Mouse (Mus musculus) heart, adult 2 months (tissue): ENCODE measurements around the gene Spata31.

Experiments
- CTCF ChIP-seq: fragments of 200-600 bp; IDR thresholded peaks from 2 replicates; pipeline ENCODE4 v1.8.1; 2022; ENCODE audit warnings: antibody characterized with exemption, mild to moderate bottlenecking, moderate library complexity
- EP300 ChIP-seq: fragments of 200-500 bp; IDR thresholded peaks from 2 replicates; pipeline ENCODE4 v1.6.1; 2011; ENCODE audit warnings: low read depth, low read length, control low read depth; ENCODE audit not compliant: insufficient read depth
- POLR2A ChIP-seq: fragments of 200-500 bp; IDR thresholded peaks from 2 replicates; pipeline ENCODE4 v1.6.1; 2011; ENCODE audit warnings: mild to moderate bottlenecking, low read depth, low read length, control low read depth; ENCODE audit not compliant: insufficient read depth

DNA sequence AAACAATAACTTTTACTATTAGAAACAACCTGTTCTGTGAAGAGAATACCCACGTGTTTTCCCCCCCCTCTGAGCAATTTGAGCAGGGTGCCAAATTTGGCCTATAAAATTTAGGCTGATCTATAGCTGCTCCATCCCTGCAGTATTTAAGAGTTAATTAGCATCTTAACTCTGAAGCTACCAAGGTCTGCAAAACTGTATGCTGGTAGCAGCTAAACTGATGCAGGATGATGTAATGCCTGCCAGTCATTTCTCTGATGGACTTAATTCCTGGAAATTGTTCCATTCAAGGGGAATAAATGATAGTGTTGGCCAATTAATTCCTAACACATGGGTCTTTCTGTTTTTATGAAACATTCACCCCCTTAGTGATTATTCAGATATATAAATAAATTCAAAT, 14.1 kb upstream of the Spata31 start:
- TF ChIP-seq CTCF (no peak), POLR2A (no peak), EP300 (no peak)
